Mouse (Mus musculus) CH12.LX (cell line): ENCODE results near the gene Zfp82.

ENCODE experiments used
- CHD2 ChIP-seq: IDR thresholded peaks from 2 replicates; pipeline ENCODE4 v1.6.1; 2011; ENCODE audit warnings: low read length, improper control_type of control experiment
- CTCF ChIP-seq, 2 experiments: IDR thresholded peaks in 1 of 2; conservative IDR thresholded peaks in 1 of 2; 2 replicates each; pipeline ENCODE4 v1.5.1; 2011 to 2012; ENCODE audit warnings: low read depth in 2 of 2, low read length in 2 of 2, improper control_type of control experiment in 1 of 2, inconsistent platforms in 1 of 2, mild to moderate bottlenecking in 1 of 2, moderate library complexity in 1 of 2
- EP300 ChIP-seq: IDR thresholded peaks from 2 replicates; pipeline ENCODE4 v1.6.1; 2011; ENCODE audit warnings: low read length, improper control_type of control experiment
- MAFK ChIP-seq: IDR thresholded peaks from 2 replicates; pipeline ENCODE4 v1.6.1; 2011; ENCODE audit warnings: low read length, improper control_type of control experiment; ENCODE audit not compliant: insufficient replicate concordance
- MYC ChIP-seq: IDR thresholded peaks from 2 replicates; pipeline ENCODE4 v1.6.1; 2011; ENCODE audit warnings: low read depth, mild to moderate bottlenecking, improper control_type of control experiment, low read length
- NELFE ChIP-seq: IDR thresholded peaks from 2 replicates; pipeline ENCODE4 v1.6.1; 2011; ENCODE audit warnings: low read depth, low read length, improper control_type of control experiment
- POLR2A ChIP-seq: IDR thresholded peaks from 2 replicates; pipeline ENCODE4 v1.6.1; 2011; ENCODE audit warnings: low read depth, mild to moderate bottlenecking, improper control_type of control experiment, low read length
- SIN3A ChIP-seq: IDR thresholded peaks from 2 replicates; pipeline ENCODE4 v1.6.1; 2012; ENCODE audit warnings: low read length, improper control_type of control experiment, inconsistent platforms
- TBP ChIP-seq: conservative IDR thresholded peaks from 2 replicates; pipeline ENCODE4 v1.6.1; 2011; ENCODE audit warnings: low read depth, low read length, improper control_type of control experiment
- USF1 ChIP-seq: IDR thresholded peaks from 2 replicates; pipeline ENCODE4 v1.6.1; 2014; ENCODE audit warnings: low read depth, mild to moderate bottlenecking, inconsistent platforms, low read length, improper control_type of control experiment
- USF2 ChIP-seq: conservative IDR thresholded peaks from 2 replicates; pipeline ENCODE4 v1.6.1; 2011; ENCODE audit warnings: low read depth, low read length, improper control_type of control experiment
- ZKSCAN1 ChIP-seq: IDR thresholded peaks from 2 replicates; pipeline ENCODE4 v1.6.1; 2012; ENCODE audit warnings: low read depth, inconsistent platforms, low read length, improper control_type of control experiment, borderline replicate concordance
- ZMIZ1 ChIP-seq: IDR thresholded peaks from 2 replicates; pipeline ENCODE4 v1.6.1; 2012; ENCODE audit warnings: low read depth, mild to moderate bottlenecking, inconsistent platforms, low read length, improper control_type of control experiment

DNA sequence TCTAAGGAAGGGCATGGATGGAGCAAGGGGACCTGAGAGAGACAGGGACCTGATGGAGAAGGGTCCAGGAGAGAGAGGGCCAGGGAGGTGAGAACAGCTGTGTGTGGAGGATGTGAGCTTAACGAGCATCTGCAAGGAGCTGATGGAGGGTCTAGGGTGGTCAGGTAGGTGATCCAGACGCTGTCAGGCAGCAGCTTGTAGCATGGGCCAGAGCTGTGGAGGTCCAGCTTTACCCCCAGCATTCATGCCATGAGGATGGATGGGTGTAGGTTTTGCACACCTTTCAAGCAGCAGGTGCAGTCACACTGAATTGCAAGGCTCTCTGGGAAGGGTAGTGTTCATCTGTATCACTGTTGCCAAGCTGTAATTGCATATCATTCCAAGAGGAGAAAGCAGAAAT is 53.2 kb downstream of the Zfp82 start:
- no peak for TF ChIP-seq USF1
- no peak for TF ChIP-seq POLR2A
- no peak for TF ChIP-seq ZKSCAN1
- TF ChIP-seq MAFK = no peak
- TF ChIP-seq TBP = no peak
- TF ChIP-seq USF2 = no peak
- TF ChIP-seq ZMIZ1 = no peak
- TF ChIP-seq CTCF (conservative IDR thresholded peaks at IDR 0.05 in 1 of 2, IDR thresholded peaks at IDR 0.05 in 1 of 2; ENCODE audit: low read depth in 2 of 2, low read length in 2 of 2) = no peak
- no peak for TF ChIP-seq CHD2
- TF ChIP-seq MYC = no peak
- no peak for TF ChIP-seq SIN3A
- no peak for TF ChIP-seq NELFE
- TF ChIP-seq EP300 = no peak
